Mouse (Mus musculus): ENCODE results near the gene D630039A03Rik. TPM values are rescaled to one million over a fixed set of nuclear protein-coding genes. Genes with fewer than 3 reads are reported as not detected.

D630039A03Rik gene
- 0.05 and 0.09 TPM in 2 replicates for polyA plus RNA-seq (2012; ENCODE audit: low replicate concordance)

DNA sequence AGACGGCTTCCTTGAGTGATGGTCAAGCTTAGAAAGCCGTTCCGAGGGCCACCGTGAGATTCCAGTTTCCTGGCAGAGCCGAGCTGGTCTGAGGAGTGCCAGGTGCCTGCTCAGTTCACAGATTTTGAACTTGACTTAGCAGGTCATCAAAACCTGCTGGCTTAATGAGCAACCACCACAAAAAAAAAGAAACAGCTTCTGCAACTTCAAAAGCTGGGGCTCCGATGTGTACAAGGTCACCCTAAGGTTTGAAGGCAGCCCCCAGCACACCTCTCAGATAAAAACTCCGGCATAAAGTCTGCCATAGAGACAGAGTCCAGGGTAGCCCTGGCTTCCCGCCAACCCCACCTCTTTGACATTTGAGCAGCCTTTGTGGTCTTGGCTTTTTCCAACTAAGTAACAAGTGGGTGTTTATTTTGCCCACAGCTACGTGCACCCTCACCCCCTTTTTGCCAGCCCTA lies at the start of gene D630039A03Rik:
D630039A03Rik (minus strand) TSS at position 97 of the 461 bp plus-strand sequence.

DNA sequence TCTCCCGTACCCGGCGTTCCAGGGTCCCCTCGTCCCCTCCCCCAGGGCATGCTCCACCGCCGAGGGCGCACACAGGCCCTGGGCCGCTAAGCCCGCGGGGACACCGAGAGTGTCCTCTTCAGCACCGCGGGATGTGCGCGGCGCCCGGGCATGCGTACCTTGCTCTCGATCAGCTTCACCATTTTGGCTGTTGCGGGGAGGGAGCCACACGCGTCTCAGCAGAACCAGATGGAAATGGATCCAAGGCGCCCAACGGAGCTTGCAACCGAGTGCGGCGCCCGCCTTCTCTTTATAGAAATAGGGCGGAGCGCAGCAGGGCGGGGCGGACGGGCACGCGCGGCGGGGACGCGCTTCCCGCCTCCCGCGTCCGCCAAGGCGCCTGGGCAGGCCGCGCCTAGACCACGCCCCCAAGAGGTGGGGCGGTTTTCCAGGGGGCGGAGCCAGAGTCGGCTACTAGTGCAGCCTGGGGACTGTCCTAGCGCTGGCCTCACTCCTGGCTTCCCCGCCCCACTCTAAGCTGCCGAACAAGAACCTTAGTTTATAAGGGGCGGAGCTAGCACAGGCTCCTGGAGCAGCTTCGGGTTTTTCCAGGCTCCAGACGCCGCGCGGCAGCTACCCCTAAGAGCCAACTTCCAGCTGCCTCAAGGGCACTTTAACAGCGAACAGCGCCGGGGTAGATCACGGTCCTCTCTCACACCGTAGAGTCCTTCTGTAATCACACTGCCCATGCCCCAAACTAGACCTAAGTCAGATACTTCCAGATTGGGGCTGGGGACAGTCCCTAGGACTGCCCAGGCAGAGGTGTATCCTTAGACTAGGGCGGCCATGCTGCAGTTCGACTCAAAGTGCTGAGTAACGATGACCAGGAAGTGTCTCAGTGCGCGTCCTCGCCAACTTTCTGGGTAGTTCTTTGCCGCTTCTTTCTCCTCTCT lies 40.2 kb upstream of the D630039A03Rik start, which contains the start of gene Txn1:
Txn1 (minus strand) TSS at position 383 of the 932 bp plus-strand sequence.

Other genes with a start within 250 kb of the D630039A03Rik start
- 11.8 and 17.9 TPM in 2 replicates for gene Akap2, start 198.6 kb downstream of the D630039A03Rik start, polyA plus RNA-seq (2012; ENCODE audit: low replicate concordance)
- gene Txn1, start 40.1 kb upstream of the D630039A03Rik start, polyA plus RNA-seq (2012; ENCODE audit: low replicate concordance), result 6.1 and 31.1 TPM in 2 replicates
- not detected in 2 replicates for gene Txndc8, start 92.8 kb upstream of the D630039A03Rik start, polyA plus RNA-seq (2012; ENCODE audit: low replicate concordance)

Measured in hematopoietic multipotent progenitor cell, adult 10-12 weeks (in vitro differentiated cells).